Mouse (Mus musculus) left cerebral cortex, postnatal 10 days (tissue): ENCODE results near the gene Ssr4. TPM values are rescaled to one million over a fixed set of nuclear protein-coding genes. Genes with fewer than 3 reads are reported as not detected.
"Not testable (repeated sequence)": the region's sequence is repeated elsewhere in the genome, so short reads cannot be mapped to it uniquely, and the experiment has no call there.

Source experiments
- DNase-seq, 2 experiments: peaks; one replicate each; pipeline ENCODE4 v3.0.0; 2021 to 2022; ENCODE audit warnings: low spot score in 2 of 2, mixed read lengths in 1 of 2; ENCODE audit errors: extremely low spot score in 1 of 2
- intact Hi-C: fragments of 180-260 bp; cut with DNase I; formaldehyde crosslinking; loops from one replicate; pipeline ENCODE4 v1.15.1; 2025
- total RNA-seq, 2 experiments: library from RNA; stranded (reverse); gene quantifications; 2 replicates each; pipeline ENCODE4 v1.2.3; 2021

Ssr4 gene
- total RNA-seq, result 100 to 1,000 TPM in 1 of 2 experiments, 10 to 100 TPM in 1; 98.0 to 117 TPM

DNA sequence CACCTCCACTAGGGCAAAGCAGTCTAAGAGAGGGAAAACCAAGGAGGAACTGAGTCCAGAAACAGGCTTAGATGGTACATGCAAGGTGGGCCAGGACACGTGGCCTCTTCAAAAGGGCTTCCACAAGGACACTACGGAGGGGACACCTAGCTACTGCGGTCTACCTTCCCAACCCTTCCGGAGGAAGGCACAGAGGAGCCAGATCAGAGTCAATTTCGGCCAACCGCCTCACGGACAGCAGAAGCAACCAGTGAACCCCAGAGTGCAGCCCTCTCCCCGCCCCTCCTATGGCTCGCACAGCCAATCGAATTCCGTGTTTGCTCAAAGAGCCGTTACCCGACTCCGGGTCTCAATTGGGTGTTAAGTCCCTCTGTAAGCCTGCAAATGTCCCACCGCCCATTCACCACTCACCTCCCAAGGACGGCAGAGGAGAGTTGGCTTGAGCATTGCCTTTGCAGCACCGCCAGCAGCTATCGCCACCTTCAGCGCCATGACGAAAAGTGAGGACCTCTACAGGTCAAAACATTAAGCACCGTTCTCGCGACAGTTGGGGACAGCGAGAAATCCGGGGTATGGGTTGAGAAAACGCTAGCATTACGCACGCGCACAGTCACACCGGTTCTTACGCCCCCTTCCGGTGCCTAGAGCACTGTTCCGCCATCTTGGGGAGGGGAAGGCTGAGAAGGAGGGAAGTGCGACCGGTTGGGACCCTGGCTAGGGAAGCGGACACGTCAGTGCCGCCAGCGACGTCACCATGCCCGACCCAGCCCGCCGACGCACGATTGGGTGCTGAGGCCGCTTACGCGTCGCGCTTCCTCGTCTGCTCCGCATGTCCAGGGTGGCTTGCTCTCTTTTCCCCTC, at the start of gene Ssr4, which contains the start of gene Idh3g:
Gene Ssr4 (plus strand): TSS at position 665 of the 861 bp plus-strand sequence.
Gene Idh3g (minus strand): TSS at position 534 of the 861 bp plus-strand sequence.
- DNase-seq, result peak; percentile 92 to 93
- intact Hi-C loops, result no loop called here

DNA sequence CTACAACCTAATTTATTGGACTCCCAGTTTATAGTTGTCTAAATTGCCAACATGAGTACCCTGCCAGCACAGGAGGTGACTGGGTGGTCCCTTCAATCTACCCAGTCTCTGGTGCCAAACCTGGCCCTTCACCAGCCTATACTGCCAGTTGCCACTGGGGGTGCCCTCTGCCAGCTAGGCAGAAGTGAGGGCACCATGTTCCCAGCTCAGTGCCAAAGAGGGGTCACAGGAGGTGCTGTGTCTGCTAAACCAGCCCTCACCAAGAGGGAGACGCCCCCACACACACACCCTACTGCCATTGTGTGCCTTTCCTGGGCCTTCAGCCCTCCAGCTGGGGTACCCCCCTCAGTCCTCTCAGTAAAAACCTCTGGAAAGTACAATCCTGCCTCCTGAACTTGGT, 48.7 kb upstream of the Ssr4 start:
- intact Hi-C loops, result no loop called here
- no peak for DNase-seq

DNA sequence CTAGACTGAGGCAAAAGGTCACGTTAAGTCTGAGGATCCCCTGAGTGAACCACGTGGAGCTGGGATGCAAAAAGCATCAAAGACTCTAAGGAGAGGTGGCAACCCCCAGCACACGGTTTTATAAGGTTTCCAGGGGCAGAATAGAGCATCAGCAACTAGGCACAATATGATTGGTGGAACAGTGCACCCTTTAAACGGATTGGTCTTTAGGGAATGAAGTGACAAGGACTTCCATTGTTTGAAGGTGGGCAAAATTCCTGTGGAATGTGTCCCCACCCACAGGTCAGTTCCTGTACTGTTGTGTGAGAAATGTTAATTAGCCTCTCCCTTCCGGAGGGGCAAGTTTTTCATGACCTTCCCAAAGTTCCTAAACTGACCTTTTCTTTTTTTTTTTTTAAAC, 47.7 kb upstream of the Ssr4 start:
- intact Hi-C loops, result no loop called here
- DNase-seq, result no peak

DNA sequence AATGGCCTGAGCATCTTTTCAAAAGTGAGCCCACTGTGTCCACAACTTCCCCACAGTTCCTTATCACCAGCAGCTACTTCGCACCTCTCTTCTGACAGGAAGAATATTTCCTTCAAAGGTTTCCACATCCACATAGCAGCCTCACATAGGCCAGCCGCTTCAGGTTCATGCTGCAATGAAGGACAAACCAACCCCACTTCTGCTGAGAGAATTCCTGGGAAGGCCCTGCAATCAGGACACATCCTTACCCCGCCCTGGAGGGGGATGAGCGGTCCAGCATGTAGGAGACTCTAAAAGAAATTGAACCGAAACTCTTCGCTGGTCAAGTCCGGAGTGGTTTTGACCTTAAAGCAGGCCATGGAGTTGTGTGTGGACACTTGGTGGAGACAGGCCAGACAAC, 47.0 kb upstream of the Ssr4 start:
- DNase-seq, intact Hi-C loops: not testable (repeated sequence)

DNA sequence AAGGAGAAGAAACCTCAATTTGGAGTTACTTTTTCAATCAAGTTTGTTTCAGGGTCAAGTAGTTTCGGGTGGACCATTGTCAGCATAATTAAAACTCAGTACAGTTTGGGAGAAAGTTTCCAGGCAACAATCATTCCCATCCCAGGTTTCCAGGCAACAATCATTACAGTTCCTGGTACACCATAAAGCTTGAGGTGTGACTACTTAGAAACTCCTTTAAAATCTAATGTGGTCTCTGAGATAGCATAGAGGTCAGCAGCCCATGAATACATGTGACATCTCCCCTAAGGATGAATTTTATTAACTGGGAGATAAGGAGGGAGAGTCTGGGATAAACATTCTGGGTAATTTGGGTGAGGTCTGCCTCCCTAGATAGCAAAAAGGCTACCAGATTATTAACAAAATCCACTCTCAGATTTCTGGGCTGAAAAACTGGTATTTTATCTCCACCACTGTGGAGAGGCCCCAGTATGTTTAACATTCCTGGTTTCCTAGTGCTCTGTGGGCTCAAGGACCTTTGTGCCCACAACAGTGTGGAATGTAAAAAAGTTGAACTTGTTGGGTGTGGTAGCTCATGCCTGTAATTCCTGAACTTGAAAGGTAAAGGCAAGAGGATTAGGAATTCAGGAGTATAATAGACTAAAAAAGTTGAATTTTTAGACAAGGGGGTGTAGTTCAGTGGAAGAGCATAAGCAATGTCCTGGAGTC, 41.9 kb upstream of the Ssr4 start:
- intact Hi-C loops, result no loop called here
- no peak for DNase-seq

DNA sequence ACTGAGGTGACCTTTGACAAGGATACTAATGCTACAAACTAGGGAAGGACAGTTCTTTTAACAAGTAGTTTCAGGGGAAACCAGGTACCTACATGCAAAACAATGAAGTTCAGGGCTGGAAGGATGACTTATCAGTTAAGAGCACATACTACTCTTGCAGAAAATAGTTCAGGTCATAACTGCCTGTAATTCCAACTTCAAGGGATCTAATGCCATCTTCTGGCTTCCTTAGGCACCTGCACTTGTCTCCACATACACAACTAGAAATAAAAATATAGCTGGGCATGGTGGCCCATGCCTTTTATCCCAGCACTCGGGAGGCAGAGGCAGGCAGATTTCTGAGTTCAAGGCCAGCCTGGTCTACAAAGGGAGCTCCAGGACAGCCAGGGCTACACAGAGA, 37.9 kb upstream of the Ssr4 start:
- intact Hi-C loops, result no loop called here
- DNase-seq, result no peak

DNA sequence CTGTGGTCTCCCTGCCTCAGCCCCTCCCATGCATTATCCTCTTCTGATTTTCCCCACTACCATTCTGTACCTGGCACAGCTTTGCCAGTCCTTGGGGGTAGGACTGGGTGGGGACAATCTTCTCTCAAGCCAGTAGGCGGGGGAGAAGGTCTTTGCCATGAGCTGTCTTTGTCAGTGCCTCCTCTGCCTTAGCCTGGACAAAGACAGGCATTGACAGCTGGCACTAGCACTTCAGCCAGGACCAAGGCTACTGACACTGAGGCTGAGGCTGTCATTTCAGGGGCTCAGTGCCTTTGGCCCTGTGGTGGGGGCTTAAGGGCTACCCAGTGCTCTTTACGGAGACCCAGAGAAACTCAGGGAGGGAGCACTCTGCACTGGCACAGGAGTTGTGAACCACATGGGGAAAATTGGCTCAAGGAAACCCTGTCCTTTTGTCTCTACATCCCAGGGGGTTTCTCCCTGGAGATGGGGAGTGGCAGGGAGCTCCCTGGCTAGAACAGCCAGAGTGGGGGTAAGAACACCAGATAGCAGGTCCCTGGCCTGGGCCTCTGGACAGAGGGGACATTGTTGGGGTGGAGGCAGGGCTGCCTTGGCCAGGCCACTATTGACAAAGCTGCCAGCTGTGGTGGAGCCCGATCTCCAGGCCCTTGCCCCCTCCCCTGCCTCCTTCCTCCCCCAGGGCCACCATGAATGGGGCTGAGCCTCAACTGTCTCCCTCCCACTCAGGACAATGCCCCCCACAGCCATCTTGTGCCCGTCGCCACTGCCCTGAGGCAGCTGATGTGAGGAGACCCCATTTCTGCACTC, 30.3 kb upstream of the Ssr4 start, which contains the start of gene Plxnb3:
Gene Plxnb3 (plus strand): TSS at position 757 of the 807 bp plus-strand sequence.
- no peak for DNase-seq
- intact Hi-C loops, result no loop called here

DNA sequence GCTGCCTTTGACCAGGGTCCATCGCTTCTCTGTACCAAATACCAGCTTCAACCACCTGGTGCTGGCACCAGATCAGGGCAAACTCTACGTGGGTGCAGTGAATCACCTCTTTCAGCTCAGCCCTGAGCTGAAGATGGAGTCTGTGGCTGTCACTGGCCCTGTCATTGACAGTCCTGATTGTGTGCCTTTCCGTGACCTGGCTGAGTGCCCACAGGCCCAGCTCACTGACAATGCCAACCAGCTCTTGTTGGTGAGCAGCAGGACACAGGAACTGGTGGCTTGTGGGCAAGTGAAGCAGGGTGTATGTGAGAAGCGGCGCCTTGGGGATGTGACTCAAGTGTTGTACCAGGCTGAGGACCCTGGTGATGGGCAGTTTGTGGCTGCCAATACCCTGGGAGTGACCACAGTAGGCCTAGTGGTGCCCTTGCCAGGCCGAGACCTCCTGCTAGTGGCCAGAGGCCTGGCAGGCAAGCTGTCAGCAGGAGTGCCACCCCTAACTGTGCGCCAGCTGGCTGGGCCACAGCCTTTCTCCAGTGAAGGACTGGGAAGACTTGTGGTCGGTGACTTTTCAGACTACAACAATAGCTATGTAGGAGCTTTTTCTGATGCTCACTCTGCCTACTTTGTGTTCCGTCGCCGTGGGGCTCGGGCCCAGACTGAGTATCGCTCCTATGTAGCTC, 28.1 kb upstream of the Ssr4 start:
- intact Hi-C loops, result no loop called here
- no peak for DNase-seq

DNA sequence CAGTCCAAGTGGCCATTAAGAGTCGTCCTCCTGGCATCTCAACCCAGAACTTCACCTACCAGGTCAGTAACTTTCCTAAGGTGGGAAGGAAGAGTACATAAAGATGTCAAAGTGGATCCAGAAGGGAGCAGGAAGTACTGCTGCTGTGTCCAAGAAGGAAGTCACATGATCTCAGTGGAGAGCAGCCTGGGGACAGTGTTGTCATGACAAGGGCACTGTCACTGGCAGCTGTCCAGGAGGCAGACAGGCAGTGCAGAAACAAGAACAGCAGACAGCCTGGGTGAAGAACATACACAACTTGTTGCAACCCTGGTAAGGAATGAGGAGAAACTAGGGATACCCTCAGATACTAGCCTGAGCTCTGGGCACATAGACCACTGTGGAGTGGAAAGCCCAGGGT, 21.5 kb upstream of the Ssr4 start:
- intact Hi-C loops, result no loop called here

DNA sequence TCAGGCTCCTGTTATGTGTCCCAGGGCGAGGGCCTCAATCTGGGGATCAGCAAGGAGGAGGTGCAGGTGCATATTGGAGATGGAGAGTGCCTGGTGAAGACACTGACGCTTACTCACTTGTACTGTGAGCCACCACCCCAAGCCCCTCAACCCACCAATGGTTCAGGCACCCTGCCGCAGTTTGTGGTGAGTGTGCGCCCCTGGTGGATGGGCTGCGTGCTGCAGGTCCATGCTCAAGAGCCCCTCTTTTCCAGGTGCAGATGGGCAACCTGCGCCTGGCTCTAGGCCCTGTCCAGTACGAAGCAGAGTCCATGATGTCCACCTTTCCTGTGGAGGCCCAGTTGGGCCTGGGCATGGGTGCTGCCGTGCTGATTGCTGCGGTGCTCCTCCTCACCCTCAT, 19.6 kb upstream of the Ssr4 start:
- DNase-seq, result no peak
- intact Hi-C loops, result no loop called here

More for the DNA sequence above, 21.5 kb upstream of the Ssr4 start:
- peak in 1 of 2 experiments; percentile 62 for DNase-seq

DNA sequence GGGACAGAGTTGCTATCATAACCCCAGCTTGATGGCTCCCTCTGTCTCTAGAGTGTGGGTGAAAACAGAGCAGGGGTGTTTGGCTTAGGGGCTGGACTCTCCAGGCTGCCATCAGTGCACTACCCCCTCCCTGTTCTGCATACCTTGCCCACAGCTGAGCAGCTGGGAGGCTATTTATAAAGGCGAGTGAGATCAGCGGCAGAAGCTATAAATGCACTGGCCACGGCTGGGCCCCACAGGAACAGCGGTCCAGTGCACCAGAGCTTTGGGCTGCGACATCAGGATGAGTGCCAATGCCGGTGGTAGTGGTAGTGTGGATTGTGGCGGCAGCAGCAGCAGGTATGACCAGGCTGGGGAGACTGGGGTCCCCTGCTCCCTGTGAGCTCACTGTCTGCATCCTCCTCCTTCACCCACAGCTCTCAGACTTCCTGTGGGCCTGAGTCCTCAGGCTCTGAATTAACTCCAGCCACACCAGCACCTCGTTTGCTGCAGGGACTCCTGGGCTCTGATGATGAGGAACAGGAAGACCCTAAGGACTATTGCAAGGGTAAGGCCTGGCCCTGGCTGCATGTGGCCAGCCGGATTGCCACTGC, 12.6 kb upstream of the Ssr4 start, which contains the start of gene Srpk3:
Gene Srpk3 (plus strand): TSS at position 238 of the 593 bp plus-strand sequence.
- DNase-seq, result peak in 1 of 2 experiments; percentile 44
- intact Hi-C loops, result no loop called here

DNA sequence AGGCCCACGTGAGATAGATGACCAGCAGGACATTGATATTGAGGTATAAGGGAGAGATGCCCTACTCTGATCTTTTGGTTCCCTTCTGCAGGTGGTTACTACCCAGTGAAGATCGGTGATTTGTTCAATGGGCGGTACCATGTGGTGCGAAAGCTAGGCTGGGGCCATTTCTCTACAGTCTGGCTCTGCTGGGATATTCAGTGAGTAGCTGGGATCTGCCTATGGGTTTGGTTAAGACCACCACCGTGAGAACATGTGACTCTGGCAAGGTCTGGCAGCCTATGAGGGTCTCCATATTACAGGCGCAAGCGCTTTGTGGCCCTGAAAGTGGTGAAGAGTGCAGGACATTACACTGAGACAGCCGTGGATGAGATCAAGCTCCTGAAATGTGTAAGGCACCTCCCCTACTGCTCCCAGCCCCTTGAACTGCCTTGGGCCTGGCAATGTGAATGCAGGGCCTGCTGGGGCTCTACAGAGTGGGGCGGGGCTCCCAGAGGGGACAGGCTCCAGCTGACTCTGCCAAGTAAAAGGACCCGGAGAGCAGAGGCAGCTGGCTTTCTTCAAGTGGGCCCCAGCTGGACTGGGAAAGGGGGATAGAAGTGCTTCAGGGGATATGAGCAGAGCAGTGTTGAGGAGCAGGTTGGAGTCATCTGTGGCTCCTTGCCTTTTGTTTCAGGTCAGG, 11.9 kb upstream of the Ssr4 start:
- intact Hi-C loops, result no loop called here
- DNase-seq, result no peak

DNA sequence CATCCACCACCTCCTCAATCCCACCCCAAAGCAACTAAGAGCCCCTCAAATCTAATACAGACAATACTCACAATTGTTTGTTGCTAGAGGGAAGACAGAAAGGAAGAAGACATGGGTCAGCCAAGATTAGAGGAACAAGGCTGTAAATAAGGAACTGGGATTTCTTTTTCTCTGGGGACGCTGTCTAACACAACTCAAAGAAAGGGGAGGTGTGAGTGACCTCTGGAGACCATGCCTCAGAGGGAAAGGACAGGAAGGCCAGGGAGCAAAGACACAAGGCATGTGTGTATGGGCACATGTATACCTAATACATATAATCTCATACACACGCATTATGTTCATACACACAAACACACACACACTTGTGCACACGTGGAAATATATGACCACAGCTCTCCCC, 4.6 kb upstream of the Ssr4 start:
- intact Hi-C loops, result no loop called here
- no peak for DNase-seq

DNA sequence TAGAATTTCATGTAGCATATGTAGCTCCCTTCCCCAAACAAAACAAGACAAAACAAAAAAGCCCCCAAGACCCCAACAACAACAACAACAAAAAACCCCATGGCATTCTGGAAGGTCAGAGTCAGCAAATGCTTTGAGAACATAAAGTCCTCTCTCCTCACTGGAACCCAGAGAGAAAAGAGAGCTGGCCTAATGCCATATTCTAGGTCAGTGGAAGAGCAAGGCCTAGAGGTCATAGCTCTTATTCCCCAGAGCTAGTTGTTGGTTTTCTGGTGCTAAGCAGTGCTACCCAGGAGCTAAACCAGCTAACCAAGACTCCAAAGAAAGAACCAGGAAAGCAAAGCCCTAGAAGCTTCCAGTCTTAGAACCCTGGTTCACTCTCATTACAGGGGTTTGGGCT, 1.2 kb upstream of the Ssr4 start:
- no peak for DNase-seq
- intact Hi-C loops, result no loop called here

DNA sequence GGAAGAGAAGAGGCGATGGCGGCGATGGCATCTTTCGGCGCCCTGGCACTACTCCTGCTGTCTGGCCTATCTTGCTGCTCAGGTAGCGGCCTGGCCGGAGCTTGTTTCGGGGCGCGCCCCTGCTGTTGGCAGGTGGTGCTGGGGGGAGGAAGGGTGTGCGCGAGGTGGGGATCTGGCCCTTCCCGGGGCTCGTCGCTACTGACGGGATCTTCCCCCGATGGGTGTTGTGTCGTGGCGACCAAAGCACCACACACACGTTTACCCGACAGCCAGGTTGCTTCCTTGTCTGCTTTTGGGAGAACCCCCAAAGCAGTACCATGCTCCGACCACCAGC, 364 bp downstream of the Ssr4 start:
- DNase-seq, result no peak
- intact Hi-C loops, result no loop called here

DNA sequence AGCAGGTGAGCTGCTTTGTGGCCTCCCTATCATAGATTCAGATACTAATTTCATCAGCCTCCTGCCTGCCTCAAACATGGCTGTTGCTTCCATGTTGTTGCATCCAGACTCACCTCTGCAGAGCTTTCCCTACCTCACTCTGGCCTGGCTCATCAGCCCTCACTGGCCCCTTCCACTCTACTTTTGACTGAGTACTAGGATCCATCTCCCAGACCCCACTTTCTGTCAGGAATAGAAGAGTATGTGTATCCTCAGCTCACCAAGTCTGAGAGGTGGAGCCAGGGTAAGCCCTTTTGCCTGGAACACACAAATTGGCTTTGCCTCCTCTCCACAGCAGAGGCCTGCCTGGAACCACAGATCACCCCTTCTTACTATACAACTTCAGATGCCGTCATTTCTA, 1.7 kb downstream of the Ssr4 start:
- DNase-seq, result no peak
- intact Hi-C loops, result no loop called here

DNA sequence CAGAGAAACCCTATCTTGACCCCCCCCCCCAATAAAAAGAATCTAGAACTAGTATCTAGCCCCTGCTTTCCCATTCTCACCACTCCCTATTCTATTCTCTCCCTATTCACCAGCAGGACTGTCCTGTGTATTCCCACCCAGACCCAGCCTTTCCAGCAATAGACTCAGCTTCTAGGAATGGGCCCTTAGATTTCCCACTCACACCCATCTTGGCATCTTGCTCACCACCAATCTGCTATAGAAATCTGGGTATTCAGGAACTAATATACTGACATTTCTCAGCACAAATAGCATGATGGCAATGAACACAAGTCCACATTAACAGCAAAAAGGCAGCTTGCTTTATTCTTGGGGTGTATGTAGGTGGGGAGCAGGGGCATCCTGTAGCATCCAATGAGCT, 6.2 kb downstream of the Ssr4 start:
- no peak for DNase-seq
- intact Hi-C loops, result loop anchor here (10.0 kb wide), 1 partner anchor 152 kb away; no protein-coding TSS in a partner anchor

DNA sequence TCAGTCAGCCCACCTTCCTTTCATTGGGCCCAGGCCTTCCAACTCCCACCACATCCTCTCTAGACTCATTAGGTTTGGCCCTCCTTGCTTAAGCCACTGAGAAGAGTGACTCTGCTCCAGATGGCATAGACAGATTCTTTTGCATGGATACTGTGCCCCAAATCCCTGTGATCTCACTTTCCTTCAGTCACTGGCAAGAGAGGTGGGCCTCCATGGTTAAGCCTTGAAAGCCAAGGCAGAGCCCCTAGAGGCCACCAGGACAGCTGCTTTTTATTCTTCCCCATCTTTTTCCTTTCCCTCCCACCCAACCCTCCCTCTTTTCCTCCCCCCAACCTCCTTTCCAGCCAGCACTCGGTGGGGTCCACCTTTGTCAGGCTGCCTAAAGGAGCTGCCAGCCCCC, 6.7 kb downstream of the Ssr4 start:
- no peak for DNase-seq
- intact Hi-C loops, result loop anchor here (10.0 kb wide), 1 partner anchor 151 kb away; no protein-coding TSS in a partner anchor
